Comparison of ENCODE assay signal across 1 mouse cellular context in genomic region chr10:98913961-98914809, GRCm38 (mm10).
TF ChIP-seq lines count a peak whose summit lies in the region.

TSS of gene Atp2b1 (plus strand) at chr10:98914406.

TF ChIP-seq in CH12.LX, 34 proteins besides CTCF, POLR2A, EP300 and RAD21 (continued from another document):
- TF ChIP-seq USF1 (IDR thresholded peaks at IDR 0.05; ENCODE audit: low read depth, low read length): peak; percentile 82
- TF ChIP-seq PAX5 (IDR thresholded peaks at IDR 0.05; ENCODE audit: low read length): no peak
- TF ChIP-seq KAT2A (IDR thresholded peaks at IDR 0.05; ENCODE audit: insufficient replicate concordance, low read length): no peak
- TF ChIP-seq MEF2A (IDR thresholded peaks at IDR 0.05; ENCODE audit: borderline replicate concordance, low read depth, low read length): peak; percentile 33; the same call in 1 of the 2 replicates
- TF ChIP-seq NRF1 (IDR thresholded peaks at IDR 0.05; ENCODE audit: low read depth, low read length): peak; percentile 44; the same call in 1 of the 2 replicates
- no peak for TF ChIP-seq CHD1 (IDR thresholded peaks at IDR 0.05; ENCODE audit: low read depth, low read length)
- TF ChIP-seq MAZ (IDR thresholded peaks at IDR 0.05; ENCODE audit: low read depth, low read length): peak; percentile 96
- TF ChIP-seq USF2 (conservative IDR thresholded peaks at IDR 0.05; ENCODE audit: low read depth, low read length): peak; percentile 47; the same call in 1 of the 2 replicates
- no peak for TF ChIP-seq JUND (conservative IDR thresholded peaks at IDR 0.05; ENCODE audit: low read depth, low read length)
- peak; percentile 44; the same call in 1 of the 2 replicates for TF ChIP-seq TCF12 (IDR thresholded peaks at IDR 0.05; ENCODE audit: low read depth, low read length)
- peak; percentile 64 for TF ChIP-seq NELFE (IDR thresholded peaks at IDR 0.05; ENCODE audit: low read depth, low read length)
- TF ChIP-seq GABPA (IDR thresholded peaks at IDR 0.05; ENCODE audit: insufficient replicate concordance, low read depth, low read length): no peak
- peak; percentile 28; the same call in 1 of the 2 replicates for TF ChIP-seq MAX (IDR thresholded peaks at IDR 0.05; ENCODE audit: low read length)
- no peak for TF ChIP-seq ETS1 (conservative IDR thresholded peaks at IDR 0.05; ENCODE audit: low read depth, low read length)
- TF ChIP-seq ELF1 (IDR thresholded peaks at IDR 0.05; ENCODE audit: low read depth, low read length): peak; percentile 34
- TF ChIP-seq SIN3A (IDR thresholded peaks at IDR 0.05; ENCODE audit: low read length): peak; percentile 42
- 0 out of 2 replicates have a peak, but pooled peaks have one; percentile 14 for TF ChIP-seq TBP (conservative IDR thresholded peaks at IDR 0.05; ENCODE audit: low read depth, low read length)
- no peak for TF ChIP-seq ZKSCAN1 (IDR thresholded peaks at IDR 0.05; ENCODE audit: borderline replicate concordance, low read depth, low read length)
